Mouse (Mus musculus): ENCODE results near the gene Car12.

- TF ChIP-seq CTCF (IDR thresholded peaks at IDR 0.05; ENCODE audit: low read depth) (no peak), EP300 (IDR thresholded peaks at IDR 0.05; ENCODE audit: low read depth) (no peak)
These were observed 83.3 kb downstream of the Car12 start, which contains the start of gene Gm10647 for GRCm38 (mm10) chr9:66796739-66797138.
